Mouse (Mus musculus) intestine, embryonic 14.5 days (tissue): ENCODE results near the gene Capzb. TPM values are rescaled to one million over a fixed set of nuclear protein-coding genes. Genes with fewer than 3 reads are reported as not detected.

Experiments used
- ATAC-seq: fragments of 200-750 bp; cut with Nextera tagmentation; replicated peaks from 2 replicates; pipeline ENCODE4 v1.8.0; 2017; ENCODE audit warnings: low read depth, moderate number of reproducible peaks, moderate TSS enrichment, moderate library complexity; ENCODE audit not compliant: low FRiP score, low TSS enrichment
- DNase-seq: peaks from one replicate; pipeline ENCODE4 v3.0.0-alpha.2; 2018; ENCODE audit warnings: low spot score
- H3K27ac ChIP-seq: fragments of 300-500 bp; sonication (generic); 2 replicates; pipeline ENCODE4 v1.5.1; 2014; ENCODE audit warnings: low read depth, mild to moderate bottlenecking, control low read depth
- H3K27me3 ChIP-seq: fragments of 300-500 bp; sonication (generic); replicated peaks from 2 replicates; pipeline ENCODE4 v1.6.1; 2014; ENCODE audit warnings: low read length, control low read depth; ENCODE audit not compliant: control insufficient read depth, insufficient read depth
- H3K36me3 ChIP-seq: fragments of 300-500 bp; sonication (generic); 2 replicates; pipeline ENCODE4 v1.6.1; 2014; ENCODE audit warnings: low read length, control low read depth; ENCODE audit not compliant: control insufficient read depth, insufficient read depth
- H3K4me1 ChIP-seq: fragments of 300-500 bp; sonication (generic); replicated peaks from 2 replicates; pipeline ENCODE4 v1.6.1; 2014; ENCODE audit warnings: low read length, control low read depth, mixed read lengths; ENCODE audit not compliant: control insufficient read depth, insufficient read depth
- H3K4me2 ChIP-seq: fragments of 300-500 bp; sonication (generic); 2 replicates; pipeline ENCODE4 v1.6.1; 2014; ENCODE audit warnings: low read length
- H3K4me3 ChIP-seq: fragments of 300-500 bp; sonication (generic); 2 replicates; pipeline ENCODE4 v1.5.1; 2014; ENCODE audit warnings: low read depth, low read length, control low read depth, mixed read lengths
- H3K9ac ChIP-seq: fragments of 300-500 bp; sonication (generic); 2 replicates; pipeline ENCODE4 v1.6.1; 2014; ENCODE audit warnings: mild to moderate bottlenecking, low read length
- H3K9me3 ChIP-seq: fragments of 300-500 bp; sonication (generic); 2 replicates; pipeline ENCODE4 v1.6.1; 2016; ENCODE audit warnings: low read length, control low read depth; ENCODE audit not compliant: control insufficient read depth
- WGBS: fragments of 180-500 bp; shearing (Covaris S2); extraction: QIAGEN DNeasy Blood & Tissue Kit; methylation state at CpG from one replicate; pipeline ENCODE4 v1.1.7; 2014; 5-methylcytosine and 5-hydroxymethylcytosine counted together
- polyA plus RNA-seq: library from polyadenylated mRNA; unstranded; fragments of >200 nt; fragmentation: Nextera tagmentation; extraction: Ambion mirVana; gene quantifications from 2 replicates; pipeline ENCODE4 v1.2.1, GENCODE M21; 2014

The Capzb gene
- polyA plus RNA-seq, 1 experiment from 2014 or later, result 313 TPM

GRCm38 (mm10) chr4:139297566-139297965 lies 104.9 kb downstream of the Capzb start:
- no peak for ATAC-seq
- WGBS, result 87% methylated on average over 4 of the region's 4 CpGs
- no peak overlapping the region for H3K9ac ChIP-seq

DNA sequence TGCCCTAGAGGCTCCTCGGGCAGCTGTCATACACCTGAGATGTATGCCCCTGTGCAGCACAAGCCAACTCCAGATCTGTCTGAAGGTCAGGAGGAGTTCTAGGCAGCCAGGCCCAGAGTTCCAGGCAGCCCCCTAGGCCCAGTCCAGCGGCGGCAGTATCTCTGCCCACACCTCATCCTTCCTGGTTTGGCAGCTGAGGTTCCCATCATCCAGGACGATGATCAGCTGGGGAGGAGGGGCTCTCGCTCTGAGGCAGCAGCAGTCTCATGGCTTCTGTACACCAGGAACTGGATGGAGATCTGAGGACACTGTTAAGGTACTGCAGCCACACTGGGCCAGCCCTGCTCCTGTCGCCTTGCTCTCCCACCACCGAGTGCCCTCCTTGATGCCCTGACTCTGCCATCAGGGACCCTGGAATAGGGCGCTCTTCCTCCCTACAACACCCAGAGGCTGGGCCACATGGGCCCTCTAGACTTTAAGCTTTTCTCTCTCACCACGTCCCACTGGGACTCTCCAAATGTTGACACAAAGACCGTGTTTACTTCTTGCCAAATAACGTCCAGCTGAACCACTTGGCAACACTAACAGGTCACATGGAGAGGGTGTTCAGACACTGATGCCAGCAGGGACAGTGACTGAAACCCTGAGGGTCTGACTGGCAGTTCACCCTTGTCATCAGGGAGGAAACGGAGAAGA lies 106.1 kb downstream of the Capzb start:
- no peaks in the 10 kb centered on the region for H3K27me3 ChIP-seq
- no peak overlapping the region for H3K9ac ChIP-seq
- H3K27ac ChIP-seq, result no peak overlapping the region
- no peak overlapping the region for H3K4me3 ChIP-seq
- H3K4me2 ChIP-seq, result no peak overlapping the region
- no peaks in the 10 kb centered on the region; the same call in 1 of the 2 replicates for H3K4me1 ChIP-seq
- WGBS, result 73% methylated on average over 12 of the region's 12 CpGs
- ATAC-seq (no peak), DNase-seq (no peak)
- H3K9me3 ChIP-seq, result no peaks in the 10 kb centered on the region
- H3K36me3 ChIP-seq, result peaks cover 17% of the 10 kb centered on the region; the same call in 1 of the 2 replicates

More at GRCm38 (mm10) chr4:139297566-139297965, 104.9 kb downstream of the Capzb start:
- H3K36me3 ChIP-seq, result peaks cover 10% of the 10 kb centered on the region; the same call in 1 of the 2 replicates
- H3K4me1 ChIP-seq, result no peaks in the 10 kb centered on the region; the same call in 1 of the 2 replicates
- DNase-seq, result no peak
- H3K9me3 ChIP-seq, result no peaks in the 10 kb centered on the region
- H3K27me3 ChIP-seq, result no peaks in the 10 kb centered on the region
- H3K27ac ChIP-seq, result no peak overlapping the region
- no peak overlapping the region for H3K4me3 ChIP-seq
- no peak overlapping the region for H3K4me2 ChIP-seq

- Histone ChIP-seq H3K27me3 (no peaks in the 10 kb centered on the region), H3K9ac (no peak overlapping the region), H3K4me3 (no peak overlapping the region), H3K4me2 (no peak overlapping the region), H3K9me3 (no peaks in the 10 kb centered on the region), H3K27ac (no peak overlapping the region), H3K36me3 (peaks cover 20% of the 10 kb centered on the region; the same call in 1 of the 2 replicates), H3K4me1 (no peaks in the 10 kb centered on the region; the same call in 1 of the 2 replicates)
- ATAC-seq (no peak), DNase-seq (no peak)
- WGBS, result 90% methylated on average over 8 of the region's 8 CpGs
These were observed 109.1 kb downstream of the Capzb start for GRCm38 (mm10) chr4:139301780-139302179.

GRCm38 (mm10) chr4:139302241-139302640 lies 109.5 kb downstream of the Capzb start:
- no peaks in the 10 kb centered on the region for H3K4me1 ChIP-seq
- H3K27me3 ChIP-seq, result no peaks in the 10 kb centered on the region
- no peaks in the 10 kb centered on the region for H3K9me3 ChIP-seq
- ATAC-seq, result no peak
- 65% methylated on average over 5 of the region's 5 CpGs for WGBS
- no peak overlapping the region for H3K4me3 ChIP-seq
- no peak overlapping the region for H3K4me2 ChIP-seq
- no peak for DNase-seq
- peaks cover 20% of the 10 kb centered on the region; the same call in 1 of the 2 replicates for H3K36me3 ChIP-seq
- H3K27ac ChIP-seq, result no peak overlapping the region
- H3K9ac ChIP-seq, result no peak overlapping the region

- no peak overlapping the region for H3K4me2 ChIP-seq
- no peak overlapping the region for H3K27ac ChIP-seq
- DNase-seq (no peak), ATAC-seq (no peak)
- no peak overlapping the region for H3K9ac ChIP-seq
- H3K36me3 ChIP-seq, result peaks cover 17% of the 10 kb centered on the region; the same call in 1 of the 2 replicates
- no peaks in the 10 kb centered on the region for H3K27me3 ChIP-seq
- no peak overlapping the region for H3K4me3 ChIP-seq
- WGBS, result 87% methylated on average over 3 of the region's 3 CpGs
- 0 out of 2 replicates have a peak, but pooled peaks cover 7% of the 10 kb centered on the region for H3K4me1 ChIP-seq
- H3K9me3 ChIP-seq, result no peaks in the 10 kb centered on the region
These were observed 112.8 kb downstream of the Capzb start for GRCm38 (mm10) chr4:139305521-139305920.

GRCm38 (mm10) chr4:139307916-139308315 lies 115.2 kb downstream of the Capzb start:
- peaks cover 15% of the 10 kb centered on the region; the same call in 1 of the 2 replicates for H3K4me1 ChIP-seq
- H3K4me2 ChIP-seq, result no peak overlapping the region
- H3K9me3 ChIP-seq, result no peaks in the 10 kb centered on the region
- ATAC-seq, result no peak
- peaks cover 8% of the 10 kb centered on the region; the same call in 1 of the 2 replicates for H3K36me3 ChIP-seq
- H3K27ac ChIP-seq, result no peak overlapping the region
- no peak for DNase-seq
- no peaks in the 10 kb centered on the region for H3K27me3 ChIP-seq
- no peak overlapping the region for H3K9ac ChIP-seq
- no peak overlapping the region for H3K4me3 ChIP-seq
- 87% methylated on average over 5 of the region's 5 CpGs for WGBS

GRCm38 (mm10) chr4:139309651-139310050 lies 117.0 kb downstream of the Capzb start:
- ATAC-seq, result no peak
- no peak overlapping the region for H3K27ac ChIP-seq
- H3K4me1 ChIP-seq, result peaks cover 15% of the 10 kb centered on the region; the same call in 1 of the 2 replicates
- no peaks in the 10 kb centered on the region for H3K9me3 ChIP-seq
- peaks cover 10% of the 10 kb centered on the region for H3K36me3 ChIP-seq
- WGBS, result 19% methylated on average over 6 of the region's 6 CpGs
- no peak for DNase-seq
- H3K4me3 ChIP-seq, result peak overlapping the region; percentile 95
- H3K27me3 ChIP-seq, result no peaks in the 10 kb centered on the region
- H3K9ac ChIP-seq, result peak overlapping the region; percentile 88
- H3K4me2 ChIP-seq, result peak overlapping the region; percentile 93

DNA sequence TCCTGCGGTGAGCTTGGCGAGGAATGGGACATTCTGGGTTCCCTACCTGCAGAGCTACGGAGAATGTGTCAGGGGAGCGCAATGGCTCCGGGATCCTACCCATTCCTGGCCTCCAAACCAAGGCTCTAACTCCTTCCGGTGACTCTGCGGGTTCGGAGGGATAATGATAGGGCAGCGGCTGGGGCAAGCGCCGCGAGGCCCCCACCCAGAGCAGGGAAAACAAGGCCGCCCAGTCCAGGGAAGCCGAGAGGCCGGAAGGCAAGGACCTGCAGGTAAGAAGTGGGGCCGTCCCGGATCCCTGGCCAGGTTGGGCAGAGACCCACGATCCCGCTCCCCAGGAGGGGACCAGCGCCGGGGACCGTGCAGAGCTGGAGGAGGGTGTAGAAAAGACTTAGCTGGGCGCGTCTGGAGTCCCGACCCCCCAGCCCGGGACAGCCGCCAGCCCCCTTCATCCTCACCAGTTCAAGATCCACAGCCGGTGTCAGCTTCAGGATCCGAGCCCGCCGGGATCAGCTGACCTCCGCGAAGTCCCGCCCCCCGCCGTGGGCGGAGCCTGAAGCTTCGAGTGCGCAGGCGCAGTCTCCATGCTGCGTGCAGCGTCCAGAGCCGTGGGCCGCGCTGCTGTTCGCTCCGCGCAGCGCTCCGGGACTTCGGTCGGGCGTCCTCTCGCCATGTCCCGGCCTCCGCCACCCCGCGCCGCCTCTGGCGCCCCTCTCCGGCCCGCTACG lies 117.6 kb downstream of the Capzb start, which contains the start of the genes Pqlc2 and Akr7a5:
TSS of gene Pqlc2 (minus strand) at position 538 of the 728 bp plus-strand sequence.
TSS of gene Akr7a5 (plus strand) at position 574 of the 728 bp plus-strand sequence.
- no peaks in the 10 kb centered on the region for H3K9me3 ChIP-seq
- peak within 1 kb of the TSS; percentile 95 for H3K4me3 ChIP-seq
- DNase-seq (peak; percentile 99), ATAC-seq (peak; percentile 90)
- no peaks in the 10 kb centered on the region for H3K27me3 ChIP-seq
- H3K4me2 ChIP-seq, result peak within 1 kb of the TSS; percentile 93
- peak within 1 kb of the TSS; percentile 78 for H3K27ac ChIP-seq
- H3K36me3 ChIP-seq, result peaks cover 17% of the 10 kb centered on the region
- H3K4me1 ChIP-seq, result peaks cover 15% of the 10 kb centered on the region; the same call in 1 of the 2 replicates
- WGBS, result under 1% methylated on average over 63 of the region's 63 CpGs
- peak within 1 kb of the TSS; percentile 88 for H3K9ac ChIP-seq
